Mouse (Mus musculus): ENCODE data around the gene Rnaseh1. TPM values are rescaled to one million over a fixed set of nuclear protein-coding genes. Genes with fewer than 3 reads are reported as not detected.

Rnaseh1 gene
- polyA plus RNA-seq, 1 experiment from 2014 or later, result 16.0 TPM

DNA sequence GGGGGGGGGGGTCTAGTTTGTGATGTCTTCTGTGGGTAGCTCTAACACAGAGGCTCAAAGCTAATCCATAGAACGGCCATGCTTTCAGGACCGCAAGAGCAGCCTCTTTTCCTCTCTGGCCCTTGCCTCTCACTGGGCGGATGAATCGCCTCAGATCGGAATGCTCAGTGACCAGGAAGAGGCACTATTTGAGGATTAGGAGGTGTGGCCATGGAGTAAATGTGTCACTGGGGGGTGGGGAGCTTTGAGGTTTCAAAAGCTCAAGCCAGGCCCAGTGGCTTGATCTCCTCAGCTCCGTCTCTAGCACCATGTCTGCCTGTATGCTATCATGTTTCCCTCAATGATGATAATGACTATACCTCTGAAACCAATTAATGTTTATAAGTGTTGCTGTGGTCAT lies 39.6 kb downstream of the Rnaseh1 start:
- Histone ChIP-seq H3K4me1 (ENCODE audit: control insufficient read depth in 2 of 2, insufficient read depth in 2 of 2, low read length in 2 of 2) (peaks cover 0 to under 1% of the 10 kb centered on the region in 2 experiments; a peak in 1 of 4 replicates), H3K4me2 (ENCODE audit: low read length) (no peak overlapping the region), H3K36me3 (ENCODE audit: control insufficient read depth, insufficient read depth, low read length) (peaks cover 43% of the 10 kb centered on the region), H3K4me3 (ENCODE audit: control insufficient read depth in 1 of 2, insufficient read depth in 1 of 2, low read depth in 1 of 2, low read length in 2 of 2) (no peak overlapping the region), H3K9me3 (ENCODE audit: control insufficient read depth, low read length) (no peaks in the 10 kb centered on the region), H3K27me3 (ENCODE audit: control insufficient read depth, insufficient read depth, low read length) (no peaks in the 10 kb centered on the region), H3K27ac (replicated peaks in 1 of 2; ENCODE audit: control insufficient read depth in 1 of 2, insufficient read depth in 1 of 2, low read depth in 2 of 2, low read length in 2 of 2) (no peak overlapping the region), H3K9ac (ENCODE audit: low read length) (no peak overlapping the region)
- ATAC-seq (ENCODE audit: insufficient number of reproducible peaks, insufficient read depth, low FRiP score, low read depth), result no peak
- 84% methylated on average over 6 of the region's 6 CpGs for WGBS

DNA sequence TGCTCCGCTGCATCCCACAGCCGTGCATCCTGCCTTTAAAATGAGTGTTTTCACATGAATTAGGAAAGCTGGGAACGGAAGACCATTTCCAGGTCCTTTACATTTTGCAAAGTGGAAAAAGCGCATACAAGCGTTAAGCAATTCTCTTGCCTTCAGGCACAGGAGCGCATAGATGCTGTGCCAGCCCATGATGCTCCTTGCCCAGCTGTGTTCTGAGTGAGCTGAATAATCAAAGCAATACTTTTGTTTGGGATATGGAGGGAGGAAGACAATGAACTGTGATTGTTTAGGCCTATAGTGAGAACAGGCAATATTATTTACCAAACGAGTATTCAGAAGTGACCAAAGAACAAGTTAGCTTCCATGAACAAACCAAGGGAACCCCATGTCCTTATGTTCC lies 41.3 kb downstream of the Rnaseh1 start:
- Histone ChIP-seq H3K9ac (ENCODE audit: low read length) (no peak overlapping the region), H3K27ac (replicated peaks in 1 of 2; ENCODE audit: control insufficient read depth in 1 of 2, insufficient read depth in 1 of 2, low read depth in 2 of 2, low read length in 2 of 2) (no peak overlapping the region), H3K4me1 (ENCODE audit: control insufficient read depth in 2 of 2, insufficient read depth in 2 of 2, low read length in 2 of 2) (peaks cover 6 to 12% of the 10 kb centered on the region in 2 experiments), H3K9me3 (ENCODE audit: control insufficient read depth, low read length) (no peaks in the 10 kb centered on the region), H3K27me3 (ENCODE audit: control insufficient read depth, insufficient read depth, low read length) (no peaks in the 10 kb centered on the region), H3K36me3 (ENCODE audit: control insufficient read depth, insufficient read depth, low read length) (peaks cover 53% of the 10 kb centered on the region), H3K4me3 (ENCODE audit: control insufficient read depth in 1 of 2, insufficient read depth in 1 of 2, low read depth in 1 of 2, low read length in 2 of 2) (no peak overlapping the region), H3K4me2 (ENCODE audit: low read length) (no peak overlapping the region)
- WGBS, result 93% methylated on average over 7 of the region's 7 CpGs
- no peak for ATAC-seq (ENCODE audit: insufficient number of reproducible peaks, insufficient read depth, low FRiP score, low read depth)

DNA sequence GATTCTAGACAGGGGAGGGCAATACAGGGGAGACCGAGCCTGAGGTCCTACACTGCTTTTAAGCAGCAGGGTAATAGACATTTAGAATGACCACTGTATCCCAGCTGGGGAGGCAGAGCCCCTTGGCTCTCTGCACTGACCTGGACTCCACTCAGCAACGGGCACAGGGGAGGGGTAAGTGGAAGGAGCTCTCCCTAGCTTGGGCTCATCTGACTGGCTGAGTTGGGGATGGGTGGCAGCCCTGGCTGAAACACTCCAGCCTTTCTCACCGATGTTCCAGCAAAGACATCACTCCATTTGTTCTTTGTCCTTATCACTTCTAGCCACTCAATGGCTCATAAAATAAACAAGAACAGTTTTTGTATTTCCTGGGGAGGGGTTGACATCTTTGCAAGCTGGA lies 44.3 kb downstream of the Rnaseh1 start:
- Histone ChIP-seq H3K36me3 (ENCODE audit: control insufficient read depth, insufficient read depth, low read length) (peaks cover 64% of the 10 kb centered on the region), H3K4me2 (ENCODE audit: low read length) (no peak overlapping the region), H3K9me3 (ENCODE audit: control insufficient read depth, low read length) (no peaks in the 10 kb centered on the region), H3K27me3 (ENCODE audit: control insufficient read depth, insufficient read depth, low read length) (no peaks in the 10 kb centered on the region), H3K4me3 (ENCODE audit: control insufficient read depth in 1 of 2, insufficient read depth in 1 of 2, low read depth in 1 of 2, low read length in 2 of 2) (no peak overlapping the region), H3K9ac (ENCODE audit: low read length) (no peak overlapping the region), H3K27ac (replicated peaks in 1 of 2; ENCODE audit: control insufficient read depth in 1 of 2, insufficient read depth in 1 of 2, low read depth in 2 of 2, low read length in 2 of 2) (no peak overlapping the region), H3K4me1 (ENCODE audit: control insufficient read depth in 2 of 2, insufficient read depth in 2 of 2, low read length in 2 of 2) (peaks cover 9 to 12% of the 10 kb centered on the region in 2 experiments)
- WGBS, result 71% methylated on average over 3 of the region's 3 CpGs
- ATAC-seq (ENCODE audit: insufficient number of reproducible peaks, insufficient read depth, low FRiP score, low read depth), result no peak

DNA sequence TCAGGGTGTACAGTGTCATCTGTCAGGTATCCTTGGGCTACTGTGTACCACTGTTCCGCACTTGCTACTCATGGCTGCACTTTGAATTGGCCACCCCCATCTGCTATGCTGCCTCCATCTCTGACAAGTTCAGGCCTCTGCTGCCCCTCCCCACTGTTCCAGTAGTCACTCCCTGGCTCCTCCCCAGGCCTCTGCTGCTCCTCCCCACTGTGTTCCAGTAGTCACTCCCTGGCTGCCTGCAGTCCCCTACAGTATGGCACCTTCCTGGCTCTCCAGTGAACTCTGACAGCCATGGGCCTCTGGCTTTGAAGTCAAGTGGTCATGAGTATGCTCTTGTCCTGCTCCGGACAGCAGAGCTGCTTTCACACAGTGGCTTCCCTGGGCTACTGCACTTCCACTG lies 44.8 kb downstream of the Rnaseh1 start:
- Histone ChIP-seq H3K9ac (ENCODE audit: low read length) (no peak overlapping the region), H3K27ac (replicated peaks in 1 of 2; ENCODE audit: control insufficient read depth in 1 of 2, insufficient read depth in 1 of 2, low read depth in 2 of 2, low read length in 2 of 2) (no peak overlapping the region), H3K27me3 (ENCODE audit: control insufficient read depth, insufficient read depth, low read length) (no peaks in the 10 kb centered on the region), H3K4me3 (ENCODE audit: control insufficient read depth in 1 of 2, insufficient read depth in 1 of 2, low read depth in 1 of 2, low read length in 2 of 2) (no peak overlapping the region), H3K4me2 (ENCODE audit: low read length) (no peak overlapping the region), H3K9me3 (ENCODE audit: control insufficient read depth, low read length) (no peaks in the 10 kb centered on the region), H3K36me3 (ENCODE audit: control insufficient read depth, insufficient read depth, low read length) (peaks cover 60% of the 10 kb centered on the region), H3K4me1 (ENCODE audit: control insufficient read depth in 2 of 2, insufficient read depth in 2 of 2, low read length in 2 of 2) (peaks cover 9 to 12% of the 10 kb centered on the region in 2 experiments)
- no peak for ATAC-seq (ENCODE audit: insufficient number of reproducible peaks, insufficient read depth, low FRiP score, low read depth)
- WGBS, result 55% methylated on average over 2 of the region's 2 CpGs

DNA sequence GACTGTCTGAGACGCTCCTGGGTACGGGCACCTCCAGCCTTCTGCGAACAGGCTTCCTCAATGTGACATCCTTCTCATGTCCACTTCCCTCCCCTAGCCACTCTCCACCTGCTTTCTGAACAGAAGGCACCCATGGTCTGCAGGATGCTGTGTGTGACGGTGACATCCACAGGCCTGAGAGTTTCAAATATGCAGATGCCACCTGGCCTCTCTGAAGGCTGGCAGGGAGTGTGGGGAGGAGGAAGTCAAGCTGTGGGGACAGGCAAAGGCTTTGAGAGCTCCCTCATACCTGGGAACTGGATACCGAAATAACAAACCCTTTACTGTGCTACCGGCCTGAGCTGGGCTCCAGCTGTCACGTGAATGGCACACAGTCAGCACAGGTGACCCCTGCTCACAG lies 45.4 kb downstream of the Rnaseh1 start:
- no peak overlapping the region for H3K9ac ChIP-seq (ENCODE audit: low read length)
- no peak overlapping the region for H3K4me3 ChIP-seq (ENCODE audit: control insufficient read depth in 1 of 2, insufficient read depth in 1 of 2, low read depth in 1 of 2, low read length in 2 of 2)
- peaks cover 55% of the 10 kb centered on the region for H3K36me3 ChIP-seq (ENCODE audit: control insufficient read depth, insufficient read depth, low read length)
- ATAC-seq (ENCODE audit: insufficient number of reproducible peaks, insufficient read depth, low FRiP score, low read depth), result no peak
- no peaks in the 10 kb centered on the region for H3K27me3 ChIP-seq (ENCODE audit: control insufficient read depth, insufficient read depth, low read length)
- H3K27ac ChIP-seq (replicated peaks in 1 of 2; ENCODE audit: control insufficient read depth in 1 of 2, insufficient read depth in 1 of 2, low read depth in 2 of 2, low read length in 2 of 2), result no peak overlapping the region
- peaks cover 9 to 12% of the 10 kb centered on the region in 2 experiments for H3K4me1 ChIP-seq (ENCODE audit: control insufficient read depth in 2 of 2, insufficient read depth in 2 of 2, low read length in 2 of 2)
- no peaks in the 10 kb centered on the region for H3K9me3 ChIP-seq (ENCODE audit: control insufficient read depth, low read length)
- 73% methylated on average over 7 of the region's 7 CpGs for WGBS
- no peak overlapping the region for H3K4me2 ChIP-seq (ENCODE audit: low read length)

DNA sequence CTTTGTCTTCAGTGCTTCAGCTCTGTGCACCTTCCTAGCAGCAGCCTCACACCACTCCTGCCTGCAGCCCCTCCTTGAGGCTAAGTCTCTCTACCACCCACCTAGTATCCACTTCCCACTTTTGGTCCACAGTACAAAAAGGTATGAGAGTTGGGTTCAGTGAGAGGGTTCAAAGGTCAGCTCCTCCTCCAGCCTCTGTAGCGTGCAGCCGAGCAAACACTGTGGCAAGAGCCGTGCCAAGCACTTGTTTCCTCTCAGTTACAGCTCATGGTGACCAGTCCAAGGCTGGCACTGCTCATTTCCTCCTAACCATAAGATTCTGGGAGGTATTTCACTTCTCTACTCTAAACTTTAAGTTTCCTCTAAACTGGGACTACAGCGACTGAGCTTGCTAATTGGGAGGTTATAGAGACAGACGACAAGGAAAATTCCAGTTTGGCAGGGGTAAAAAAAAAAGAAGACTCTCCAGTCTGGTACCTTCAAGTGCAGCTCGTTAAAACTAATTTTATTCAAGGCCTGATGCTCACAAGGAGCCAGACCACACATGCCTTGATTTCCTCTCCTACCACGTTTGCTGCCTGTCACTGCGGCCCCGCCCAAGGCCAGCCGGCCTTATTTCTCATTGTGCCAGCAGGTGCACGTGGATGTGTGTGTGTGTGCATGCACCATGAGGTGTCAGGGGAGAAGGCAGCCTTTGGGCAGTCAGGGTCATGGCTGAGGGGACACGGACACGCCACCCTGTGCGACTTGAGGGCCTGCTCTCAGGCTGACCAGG lies 48.6 kb downstream of the Rnaseh1 start:
- peaks cover 26% of the 10 kb centered on the region for H3K36me3 ChIP-seq (ENCODE audit: control insufficient read depth, insufficient read depth, low read length)
- no peaks in the 10 kb centered on the region for H3K27me3 ChIP-seq (ENCODE audit: control insufficient read depth, insufficient read depth, low read length)
- no peak for ATAC-seq (ENCODE audit: insufficient number of reproducible peaks, insufficient read depth, low FRiP score, low read depth)
- H3K4me2 ChIP-seq (ENCODE audit: low read length), result no peak overlapping the region
- H3K9me3 ChIP-seq (ENCODE audit: control insufficient read depth, low read length), result no peaks in the 10 kb centered on the region
- no peak overlapping the region for H3K9ac ChIP-seq (ENCODE audit: low read length)
- WGBS, result 84% methylated on average over 14 of the region's 14 CpGs
- no peak overlapping the region for H3K4me3 ChIP-seq (ENCODE audit: control insufficient read depth in 1 of 2, insufficient read depth in 1 of 2, low read depth in 1 of 2, low read length in 2 of 2)
- no peak overlapping the region for H3K27ac ChIP-seq (replicated peaks in 1 of 2; ENCODE audit: control insufficient read depth in 1 of 2, insufficient read depth in 1 of 2, low read depth in 2 of 2, low read length in 2 of 2)
- H3K4me1 ChIP-seq (ENCODE audit: control insufficient read depth in 2 of 2, insufficient read depth in 2 of 2, low read length in 2 of 2), result peaks cover 21 to 24% of the 10 kb centered on the region in 2 experiments

DNA sequence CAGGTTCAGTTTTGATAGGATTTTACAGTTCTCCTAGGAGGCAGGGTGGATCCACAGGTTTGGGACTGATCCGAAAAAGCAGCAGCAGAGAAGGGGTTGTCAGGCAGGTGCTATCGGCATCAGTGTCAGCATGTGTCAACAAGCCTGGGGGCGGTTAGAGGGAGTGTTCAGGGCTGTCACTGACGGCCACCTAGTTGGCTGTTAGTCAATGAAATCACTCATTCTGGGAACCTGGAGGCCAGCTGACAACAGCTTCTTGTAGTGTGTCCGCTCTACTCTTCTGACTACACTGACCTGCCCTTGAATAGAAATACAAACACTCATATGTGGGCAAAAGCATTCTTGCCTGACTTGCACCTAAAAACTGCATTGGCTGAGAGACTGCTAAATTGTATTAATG lies 49.7 kb downstream of the Rnaseh1 start:
- Histone ChIP-seq H3K9me3 (ENCODE audit: control insufficient read depth, low read length) (no peaks in the 10 kb centered on the region), H3K4me3 (ENCODE audit: control insufficient read depth in 1 of 2, insufficient read depth in 1 of 2, low read depth in 1 of 2, low read length in 2 of 2) (no peak overlapping the region), H3K27me3 (ENCODE audit: control insufficient read depth, insufficient read depth, low read length) (no peaks in the 10 kb centered on the region), H3K36me3 (ENCODE audit: control insufficient read depth, insufficient read depth, low read length) (peaks cover 34% of the 10 kb centered on the region), H3K27ac (replicated peaks in 1 of 2; ENCODE audit: control insufficient read depth in 1 of 2, insufficient read depth in 1 of 2, low read depth in 2 of 2, low read length in 2 of 2) (no peak overlapping the region), H3K4me2 (ENCODE audit: low read length) (no peak overlapping the region), H3K4me1 (ENCODE audit: control insufficient read depth in 2 of 2, insufficient read depth in 2 of 2, low read length in 2 of 2) (peaks cover 21 to 23% of the 10 kb centered on the region in 2 experiments), H3K9ac (ENCODE audit: low read length) (no peak overlapping the region)
- 83% methylated on average over 5 of the region's 5 CpGs for WGBS
- no peak for ATAC-seq (ENCODE audit: insufficient number of reproducible peaks, insufficient read depth, low FRiP score, low read depth)

DNA sequence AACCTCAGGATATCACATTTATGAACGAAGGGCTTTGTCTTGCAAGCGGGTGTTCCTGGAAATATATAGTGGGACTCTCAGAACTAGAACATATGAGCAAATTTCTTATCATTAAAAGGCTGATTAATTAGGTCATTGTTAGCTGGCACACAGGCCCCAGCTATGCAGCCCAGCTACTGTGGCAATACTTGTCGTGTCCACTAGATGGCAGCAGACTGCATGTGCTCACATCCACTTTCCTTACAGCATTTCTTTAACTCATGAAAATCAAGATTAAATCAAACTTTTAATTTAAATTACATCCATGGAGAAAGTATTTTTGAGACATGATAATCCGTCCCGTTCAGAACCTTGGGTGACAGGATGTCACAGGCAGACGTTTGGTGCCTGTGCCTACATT lies 50.3 kb downstream of the Rnaseh1 start:
- peaks cover 17 to 19% of the 10 kb centered on the region in 2 experiments for H3K4me1 ChIP-seq (ENCODE audit: control insufficient read depth in 2 of 2, insufficient read depth in 2 of 2, low read length in 2 of 2)
- H3K27ac ChIP-seq (replicated peaks in 1 of 2; ENCODE audit: control insufficient read depth in 1 of 2, insufficient read depth in 1 of 2, low read depth in 2 of 2, low read length in 2 of 2), result peak overlapping the region in 1 of 2 experiments; percentile 78
- H3K4me3 ChIP-seq (ENCODE audit: control insufficient read depth in 1 of 2, insufficient read depth in 1 of 2, low read depth in 1 of 2, low read length in 2 of 2), result no peak overlapping the region
- ATAC-seq (ENCODE audit: insufficient number of reproducible peaks, insufficient read depth, low FRiP score, low read depth), result no peak
- 10% methylated on average over 6 of the region's 6 CpGs for WGBS
- no peaks in the 10 kb centered on the region for H3K27me3 ChIP-seq (ENCODE audit: control insufficient read depth, insufficient read depth, low read length)
- no peak overlapping the region for H3K4me2 ChIP-seq (ENCODE audit: low read length)
- H3K9me3 ChIP-seq (ENCODE audit: control insufficient read depth, low read length), result no peaks in the 10 kb centered on the region
- H3K9ac ChIP-seq (ENCODE audit: low read length), result no peak overlapping the region
- H3K36me3 ChIP-seq (ENCODE audit: control insufficient read depth, insufficient read depth, low read length), result peaks cover 33% of the 10 kb centered on the region

Data from heart, embryonic 14.5 days (tissue).